Mouse (Mus musculus) thymus, postnatal 10 days (tissue): ENCODE measurements around the gene Clic1.
"Not testable (repeated sequence)": the region's sequence is repeated elsewhere in the genome, so short reads cannot be mapped to it uniquely, and the experiment has no call there.

Experiments
- DNase-seq, 2 experiments: peaks; one replicate each; pipeline ENCODE4 v3.0.0; 2021; ENCODE audit warnings: low spot score in 2 of 2

The Clic1 gene

DNA sequence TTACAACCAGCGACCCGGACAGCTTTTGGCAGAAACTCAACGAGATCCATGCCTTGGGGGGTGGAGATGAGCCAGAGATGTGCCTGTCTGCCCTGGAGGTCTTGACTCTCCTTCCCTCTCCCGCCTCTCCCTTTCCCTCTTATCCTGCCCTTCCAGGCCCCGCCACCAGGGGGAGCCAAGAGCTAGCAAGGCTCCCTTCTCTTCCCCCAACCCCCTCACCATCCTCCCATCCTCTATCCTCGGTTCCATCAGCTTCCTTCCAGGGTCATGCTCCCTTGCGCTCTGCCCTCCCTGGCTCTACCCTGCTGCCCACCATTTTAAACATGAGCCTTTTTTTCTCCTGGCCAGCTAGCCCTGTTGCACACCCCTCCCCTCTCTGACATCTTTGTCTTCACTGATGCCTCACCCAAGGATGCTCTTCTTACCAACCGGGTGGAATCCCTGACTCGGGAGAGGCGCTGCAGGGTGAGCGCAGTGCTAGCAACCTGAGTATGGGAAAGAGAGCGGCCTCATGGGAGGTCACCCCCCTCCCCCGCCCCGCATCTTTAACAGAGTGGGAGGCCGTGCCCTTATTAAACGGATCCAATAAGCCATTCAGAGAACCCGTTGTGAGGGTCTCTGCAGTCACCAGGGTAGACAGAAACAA lies 28.5 kb upstream of the Clic1 start:
- peak; percentile 81 to 96 for DNase-seq

DNA sequence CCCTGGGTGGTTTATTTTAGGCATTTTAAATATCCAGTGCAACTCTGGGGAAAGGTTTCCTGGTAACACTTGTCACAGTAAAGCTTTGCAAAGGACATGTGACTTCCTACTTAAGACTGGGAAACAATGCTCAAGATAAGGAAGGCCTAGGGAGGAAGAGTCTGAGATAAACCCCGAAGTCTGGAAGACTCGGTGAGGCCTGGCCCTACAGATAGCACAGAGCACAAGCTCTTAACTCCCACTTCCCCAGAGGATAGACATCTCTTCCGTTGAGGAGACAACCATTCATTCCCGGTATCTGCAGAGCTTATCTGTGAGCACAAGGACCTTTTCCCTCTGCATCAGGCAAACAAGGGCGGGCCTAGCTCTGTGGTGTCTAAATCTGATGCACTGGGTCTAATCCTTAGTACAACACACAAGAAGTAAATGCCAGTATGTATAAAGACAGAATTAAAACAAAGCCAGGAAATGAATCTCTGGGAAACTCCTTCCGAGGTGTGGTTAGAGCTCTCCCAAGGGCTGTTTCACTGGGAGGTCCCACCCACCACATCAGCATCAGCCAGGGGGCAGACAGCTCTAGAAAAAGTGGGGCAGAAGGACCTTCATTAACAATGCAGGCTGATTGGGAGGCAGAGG lies 27.8 kb upstream of the Clic1 start:
- DNase-seq: no peak

DNA sequence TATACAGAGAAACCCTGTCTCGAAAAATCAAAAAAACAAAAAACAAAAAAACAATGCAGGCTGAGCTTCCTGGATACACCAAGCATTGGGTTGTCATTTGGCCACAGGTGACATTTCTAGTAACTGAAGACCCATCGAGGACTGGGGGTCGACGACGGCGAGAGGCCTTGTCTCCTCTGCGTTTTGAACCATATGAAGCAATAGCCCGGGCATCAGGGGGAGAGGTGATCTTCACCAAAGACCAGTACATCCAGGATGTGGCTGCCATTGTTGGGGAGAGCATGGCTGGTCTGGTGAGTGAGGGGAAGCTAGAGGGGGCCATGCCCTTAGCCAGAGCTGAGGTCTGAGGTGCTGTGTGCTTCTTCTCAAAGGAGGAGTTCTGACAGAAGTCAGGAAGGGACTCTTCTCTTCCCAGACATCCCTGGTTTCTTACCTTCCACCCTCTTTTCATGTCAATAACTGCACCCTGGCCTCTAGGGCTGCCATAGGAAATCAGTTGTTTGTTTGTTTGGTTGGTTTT lies 27.2 kb upstream of the Clic1 start:
- no peak for DNase-seq

- DNase-seq: no peak
Measured at GRCm38 (mm10) chr17:35023221-35023620, 26.5 kb upstream of the Clic1 start.

DNA sequence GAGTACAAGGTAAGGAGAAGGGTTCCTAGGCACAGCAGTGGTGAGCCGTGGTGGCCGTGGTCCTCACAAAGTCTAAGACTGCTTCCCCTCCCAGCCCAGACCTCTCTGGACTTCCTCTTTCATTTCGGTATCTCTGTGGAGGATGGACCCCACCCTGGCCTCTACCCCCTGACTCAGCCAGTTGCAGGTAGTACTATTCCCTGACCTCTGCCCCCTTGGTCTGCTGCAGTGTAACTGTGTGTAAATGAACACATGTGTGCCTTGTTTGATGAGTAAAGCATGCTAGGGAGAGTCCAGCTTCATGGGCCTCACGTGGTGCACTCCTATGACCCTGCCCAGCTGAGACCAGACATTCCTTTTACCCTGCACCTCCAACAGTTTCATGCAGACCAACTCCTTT lies 26.0 kb upstream of the Clic1 start:
- DNase-seq: no peak

DNA sequence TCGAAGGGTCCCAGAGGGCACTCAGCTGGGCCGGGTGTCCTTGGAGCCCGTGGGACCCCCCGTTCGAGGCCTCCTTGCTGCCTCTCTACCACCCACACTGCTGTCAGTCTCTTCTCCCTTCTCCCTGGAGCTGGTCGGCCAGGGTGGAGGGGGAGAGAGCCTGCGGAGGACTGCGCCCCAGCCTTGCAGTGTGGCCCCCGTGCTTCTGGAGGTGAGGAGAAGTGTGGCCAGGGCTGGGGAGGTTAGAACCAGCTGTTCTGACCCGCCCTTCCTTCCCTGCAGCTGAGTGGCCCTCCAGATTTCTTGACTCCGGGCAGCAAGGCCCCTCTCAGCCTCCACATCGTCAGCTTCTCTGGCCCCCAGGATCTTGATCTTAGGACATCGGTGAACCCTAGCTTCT lies 25.5 kb upstream of the Clic1 start:
- no peak for DNase-seq

DNA sequence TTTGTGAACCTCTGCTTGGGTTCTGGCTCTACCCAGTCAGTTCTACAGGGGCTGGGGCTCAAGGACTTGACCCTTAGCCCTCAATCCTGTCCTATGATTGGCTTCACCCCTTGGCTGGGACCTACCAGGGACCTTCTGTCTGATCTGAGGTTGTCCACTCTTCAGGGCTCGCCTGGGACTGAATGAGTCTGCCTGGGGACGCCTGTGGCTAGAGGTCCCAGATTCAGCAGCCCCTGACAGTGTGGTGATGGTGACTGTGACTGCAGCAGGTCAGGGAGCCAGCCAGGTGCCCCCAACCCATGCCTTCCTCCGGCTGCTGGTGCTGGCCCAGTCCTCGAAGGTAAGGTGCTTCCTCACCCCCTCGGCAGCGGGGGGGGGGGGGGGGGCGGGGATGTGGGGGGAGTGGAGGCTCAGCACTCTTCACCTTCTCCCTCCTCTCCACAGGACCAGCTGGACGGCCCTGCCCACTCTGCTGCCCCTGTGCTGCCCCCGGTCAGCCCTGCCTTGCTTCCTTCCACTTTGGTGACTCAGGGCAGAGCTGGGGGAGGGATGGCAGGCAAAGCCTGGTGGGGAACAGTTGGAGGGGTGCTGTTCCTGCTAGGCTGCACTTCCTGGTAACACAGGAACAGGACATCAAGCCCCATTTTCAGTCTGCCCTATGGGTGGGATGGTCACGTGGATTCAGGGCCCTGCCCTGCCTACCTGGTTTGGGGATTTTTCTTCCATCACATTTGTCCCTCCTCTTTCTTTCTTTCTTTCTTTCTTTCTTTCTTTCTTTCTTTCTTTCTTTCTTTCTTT lies 24.9 kb upstream of the Clic1 start:
- DNase-seq: no peak

GRCm38 (mm10) chr17:35026206-35026605 lies 23.6 kb upstream of the Clic1 start:
- DNase-seq: no peak

- DNase-seq: no peak
Measured at GRCm38 (mm10) chr17:35027277-35028068, 22.3 kb upstream of the Clic1 start, which contains the start of gene Sapcd1. TSS of gene Sapcd1 (minus strand) at chr17:35028016.

DNA sequence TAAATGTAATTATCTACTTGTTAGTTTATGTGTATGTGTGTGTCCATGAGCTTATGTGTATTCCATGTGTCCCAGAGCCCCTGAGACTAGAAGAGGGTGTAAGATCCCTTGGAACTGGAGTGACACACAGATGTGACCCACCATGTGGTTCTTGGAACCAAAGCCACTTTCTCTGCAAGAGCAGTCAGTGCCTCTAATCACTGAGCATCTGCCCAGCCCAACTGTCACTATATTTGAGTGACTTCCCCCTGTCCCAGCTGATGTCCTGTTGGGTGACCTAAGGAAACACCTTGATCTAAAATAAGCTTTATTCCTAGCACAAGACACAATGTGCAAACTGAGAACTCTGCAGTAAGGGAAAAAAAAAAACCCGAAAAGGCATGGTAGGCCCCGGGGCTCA lies 21.5 kb upstream of the Clic1 start:
- DNase-seq: no peak

DNA sequence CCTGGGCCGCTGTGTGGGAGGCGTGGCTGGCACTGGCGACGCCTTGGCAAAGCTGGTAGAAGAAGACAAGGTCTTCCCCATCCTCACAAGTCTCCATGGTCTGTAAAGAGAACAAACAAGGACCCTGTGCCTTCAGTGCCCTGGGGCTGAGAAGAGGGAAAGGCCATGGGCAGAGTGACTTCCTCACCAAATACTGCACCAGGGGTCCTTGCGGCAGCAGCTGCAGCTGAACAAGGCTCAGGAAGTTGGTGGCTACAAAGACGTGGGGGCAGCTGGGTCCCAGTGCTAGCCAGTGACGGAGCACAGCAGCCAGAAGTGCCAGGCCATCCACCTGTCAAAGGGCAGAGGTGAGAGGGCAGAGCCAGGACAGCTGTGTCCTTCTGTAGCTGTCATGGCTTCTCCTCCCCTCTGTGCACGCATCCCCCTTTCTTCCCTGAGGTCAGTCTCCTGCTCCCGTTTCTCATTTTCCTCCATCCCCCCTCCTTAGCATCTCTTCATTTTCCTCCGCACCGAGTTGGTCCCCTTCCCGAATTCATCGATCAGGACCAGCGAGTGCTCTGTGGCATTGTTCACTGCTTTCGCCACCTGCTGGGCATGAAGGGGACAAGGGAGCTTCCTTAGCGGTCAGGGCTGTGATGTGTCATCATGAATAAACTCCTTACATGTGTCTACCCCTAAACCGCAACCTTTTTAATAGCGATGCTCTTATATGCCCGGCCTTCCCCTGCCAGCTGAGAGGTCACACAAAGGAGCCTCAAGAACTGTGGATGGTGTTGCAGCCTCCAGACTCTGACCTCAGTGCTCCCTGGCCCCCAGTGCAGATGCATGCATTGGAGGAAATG lies 19.9 kb upstream of the Clic1 start:
- peak in 1 of 2 experiments; percentile 37 for DNase-seq

DNA sequence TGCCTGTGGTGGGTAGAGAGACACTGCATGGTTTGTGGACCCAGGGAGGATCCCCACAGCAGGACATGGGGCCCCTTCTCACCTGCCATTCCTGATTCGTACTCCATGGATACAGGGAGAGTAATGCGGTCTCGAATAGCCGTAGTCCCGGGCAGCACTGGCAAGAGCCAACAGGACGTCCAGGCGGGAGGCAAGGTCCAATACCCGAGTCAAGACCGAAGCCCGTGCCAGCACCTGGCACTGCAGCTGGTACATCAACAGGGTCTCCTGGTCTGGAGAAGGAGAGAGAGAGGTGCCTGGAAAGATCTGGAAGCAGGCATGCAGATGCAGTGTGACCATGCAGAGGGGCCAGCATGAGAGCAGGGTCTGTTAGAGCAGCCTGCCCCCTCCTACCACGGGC lies 18.5 kb upstream of the Clic1 start:
- no peak for DNase-seq

DNA sequence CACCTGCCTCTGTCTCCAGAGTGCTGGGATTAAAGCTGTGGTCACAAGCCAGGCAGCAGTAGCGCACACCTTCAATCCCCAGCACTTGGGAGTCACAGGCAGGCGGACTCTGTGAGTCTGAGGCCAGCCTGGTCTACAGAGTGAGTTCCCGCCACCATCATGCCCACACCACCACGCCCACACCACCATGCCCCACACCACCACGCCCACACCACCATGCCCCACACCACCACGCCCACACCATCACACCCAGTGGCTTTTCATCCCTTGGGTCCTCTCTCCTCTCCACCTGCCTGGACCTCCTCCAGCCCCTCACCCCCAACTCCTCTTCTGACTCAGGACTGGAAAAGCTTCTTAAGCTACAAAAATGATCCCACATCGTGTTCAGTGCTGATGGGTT lies 17.9 kb upstream of the Clic1 start:
- DNase-seq: no peak

DNA sequence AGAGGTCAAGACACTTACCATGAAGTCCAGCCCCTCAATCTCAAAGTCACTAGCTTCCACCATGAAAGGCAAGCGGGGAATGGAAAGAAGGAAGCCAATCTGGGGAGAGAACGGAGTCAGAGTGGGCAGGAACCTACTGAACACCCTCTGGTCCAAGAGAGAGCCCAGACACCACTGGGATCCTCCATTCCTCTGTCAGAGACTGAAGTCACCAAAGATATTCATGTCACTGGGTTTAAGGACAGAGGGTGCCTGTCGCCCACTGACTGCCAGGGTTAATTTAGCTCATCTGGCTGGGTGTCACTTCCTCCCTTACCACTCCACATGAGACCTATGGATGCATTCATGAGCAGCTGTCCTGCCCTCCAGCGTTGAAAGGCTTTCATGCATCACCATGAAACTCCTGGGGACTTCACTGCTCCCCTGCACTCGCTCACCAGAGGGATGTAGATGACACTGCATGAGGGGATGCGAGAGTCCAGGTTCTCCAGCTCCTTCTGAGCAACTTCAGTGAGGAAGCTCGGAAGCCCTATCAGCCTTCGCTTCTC lies 17.4 kb upstream of the Clic1 start:
- no peak for DNase-seq

DNA sequence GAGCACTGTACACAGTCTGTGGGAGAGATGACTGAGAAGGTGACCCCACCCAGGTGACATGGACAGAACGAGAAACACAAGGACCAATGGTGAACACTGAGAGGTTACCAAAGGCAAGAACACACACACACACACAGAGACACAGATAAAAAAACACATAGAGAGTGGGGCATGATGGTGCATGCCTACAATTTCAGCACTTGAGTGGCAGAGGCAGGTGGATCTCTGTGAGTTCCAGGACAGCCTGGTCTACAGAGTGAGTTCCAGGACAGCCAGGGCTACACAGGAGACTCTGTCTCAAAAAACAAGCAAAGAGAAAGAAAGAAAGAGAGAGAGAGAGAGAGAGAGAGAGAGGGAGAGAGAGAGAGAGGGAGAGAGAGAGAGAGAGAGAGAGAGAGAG lies 16.1 kb upstream of the Clic1 start:
- not testable (repeated sequence) for DNase-seq

GRCm38 (mm10) chr17:35034896-35035295 lies 14.9 kb upstream of the Clic1 start:
- no peak for DNase-seq

GRCm38 (mm10) chr17:35039121-35039873 lies 10.5 kb upstream of the Clic1 start:
- no peak for DNase-seq

DNA sequence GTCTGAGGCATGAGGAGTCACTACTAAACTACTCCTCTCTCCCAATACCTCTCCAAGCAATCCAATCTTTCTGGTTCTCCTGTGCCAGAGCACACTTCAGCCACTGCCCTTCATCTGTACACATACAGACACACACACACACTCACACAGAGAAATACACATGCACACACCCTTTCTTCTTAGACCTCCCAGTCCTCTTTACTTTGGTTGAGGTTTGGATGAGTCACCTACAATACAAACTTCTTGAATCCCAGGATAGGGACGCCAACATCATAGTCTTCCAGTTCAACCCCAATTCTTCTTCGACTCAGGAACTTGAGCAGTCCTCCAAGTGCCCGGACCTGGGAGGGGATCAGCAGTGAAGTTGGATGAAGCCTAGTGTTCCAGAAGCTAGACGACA lies 6.0 kb upstream of the Clic1 start:
- DNase-seq: no peak

GRCm38 (mm10) chr17:35044904-35045806 lies 4.6 kb upstream of the Clic1 start:
- DNase-seq: no peak
